Mouse (Mus musculus) thymus, postnatal 36 days (tissue): Measurements from ENCODE around the gene Pknox2.

Source experiments
- DNase-seq, 2 experiments: peaks; one replicate each; pipeline ENCODE4 v3.0.0; 2022; ENCODE audit warnings: mixed read lengths in 2 of 2

Pknox2 gene

GRCm38 (mm10) chr9:37147359-37147685, at the start of gene Pknox2:
Pknox2 (minus strand) TSS chr9:37147407.
- peak; percentile 71 to 78 for DNase-seq

GRCm38 (mm10) chr9:37188024-37188423, 40.8 kb upstream of the Pknox2 start:
- DNase-seq = no peak

- DNase-seq = no peak
These were observed 40.2 kb upstream of the Pknox2 start for GRCm38 (mm10) chr9:37187407-37187806.

GRCm38 (mm10) chr9:37183176-37183575, 36.0 kb upstream of the Pknox2 start:
- DNase-seq = no peak

- no peak for DNase-seq
These were observed 34.4 kb upstream of the Pknox2 start for GRCm38 (mm10) chr9:37181596-37181995.

GRCm38 (mm10) chr9:37179596-37179995, 32.4 kb upstream of the Pknox2 start:
- DNase-seq = no peak

GRCm38 (mm10) chr9:37178911-37179310, 31.7 kb upstream of the Pknox2 start:
- DNase-seq = no peak

- DNase-seq = no peak
These were observed 30.3 kb upstream of the Pknox2 start for GRCm38 (mm10) chr9:37177551-37177950.

GRCm38 (mm10) chr9:37177107-37177506, 29.9 kb upstream of the Pknox2 start:
- peak; percentile 72 for DNase-seq

- no peak for DNase-seq
These were observed 28.8 kb upstream of the Pknox2 start for GRCm38 (mm10) chr9:37176002-37176401.

GRCm38 (mm10) chr9:37173376-37173775, 26.2 kb upstream of the Pknox2 start:
- DNase-seq = no peak

- DNase-seq = no peak
These were observed 19.7 kb upstream of the Pknox2 start for GRCm38 (mm10) chr9:37166899-37167298.

GRCm38 (mm10) chr9:37160686-37161085, 13.5 kb upstream of the Pknox2 start:
- no peak for DNase-seq

- DNase-seq = no peak
These were observed 679 bp upstream of the Pknox2 start for GRCm38 (mm10) chr9:37147886-37148285.

- peak in 1 of 2 experiments; percentile 20 for DNase-seq
These were observed 426 bp downstream of the Pknox2 start for GRCm38 (mm10) chr9:37146603-37147358.

GRCm38 (mm10) chr9:37146353-37146602, 929 bp downstream of the Pknox2 start:
- DNase-seq = peak in 1 of 2 experiments; percentile 8

GRCm38 (mm10) chr9:37145616-37146352, 1.4 kb downstream of the Pknox2 start:
- DNase-seq = no peak

- DNase-seq = no peak
These were observed 2.0 kb downstream of the Pknox2 start for GRCm38 (mm10) chr9:37145151-37145615.

GRCm38 (mm10) chr9:37144696-37145095, 2.5 kb downstream of the Pknox2 start:
- DNase-seq = no peak

- no peak for DNase-seq
These were observed 3.0 kb downstream of the Pknox2 start for GRCm38 (mm10) chr9:37144251-37144650.

- no peak for DNase-seq
These were observed 3.9 kb downstream of the Pknox2 start for GRCm38 (mm10) chr9:37143046-37143931.

- DNase-seq = no peak
These were observed 5.1 kb downstream of the Pknox2 start for GRCm38 (mm10) chr9:37142107-37142506.

GRCm38 (mm10) chr9:37140464-37141181, 6.6 kb downstream of the Pknox2 start:
- DNase-seq = no peak
